Mouse (Mus musculus): ENCODE measurements around the gene Cops2. TPM values are rescaled to one million over a fixed set of nuclear protein-coding genes. Genes with fewer than 3 reads are reported as not detected.

The Cops2 gene
- polyA plus RNA-seq, 1 experiment = 59.0 TPM

DNA sequence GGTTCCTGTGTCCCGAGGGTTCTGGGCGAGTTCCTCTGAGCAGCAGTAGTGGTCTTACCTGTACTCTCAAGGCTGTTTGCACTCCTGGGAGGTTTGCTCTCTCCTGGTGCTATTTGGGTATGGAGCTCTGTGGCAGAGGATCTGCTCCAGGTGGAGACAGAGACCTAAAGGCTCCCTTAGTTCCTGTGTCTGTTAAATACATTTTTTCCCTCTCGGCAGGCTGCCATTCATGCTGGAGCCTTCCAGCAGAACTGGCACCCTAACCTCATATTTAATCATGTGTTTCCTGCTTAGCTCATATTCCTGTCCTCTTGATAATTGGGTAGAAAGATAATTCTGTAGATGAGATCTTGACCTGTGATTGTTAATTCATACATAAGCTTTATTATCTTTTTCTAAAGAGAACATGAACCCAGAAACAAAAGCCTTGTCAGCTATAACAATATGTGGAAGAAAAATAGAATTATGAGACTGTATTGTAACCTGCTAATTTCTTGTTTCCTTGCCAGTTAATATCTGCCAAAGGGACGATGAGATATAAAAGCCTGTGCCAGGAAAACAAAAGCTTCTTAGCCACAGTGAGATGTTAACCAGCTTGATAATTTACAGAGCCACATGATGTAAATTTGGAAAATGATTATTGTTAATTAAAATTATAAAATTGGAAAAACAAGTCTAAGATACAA is 27.1 kb upstream of the Cops2 start:
- H3K4me3 ChIP-seq = no peak overlapping the region
- H3K79me2 ChIP-seq (ENCODE audit: control insufficient read depth, insufficient read depth) = no peaks in the 10 kb centered on the region
- no peaks in the 10 kb centered on the region for H3K36me3 ChIP-seq (ENCODE audit: control insufficient read depth, insufficient read depth)
- H3ac ChIP-seq (ENCODE audit: control insufficient read depth, insufficient read length) = no peak overlapping the region
- TF ChIP-seq REST (IDR thresholded peaks at IDR 0.05; ENCODE audit: insufficient read depth, insufficient read length) (no peak), MYOG (IDR thresholded peaks at IDR 0.05; ENCODE audit: control insufficient read depth in 1 of 3, insufficient read depth in 1 of 3, insufficient read length in 2 of 3, low read depth in 2 of 3) (no peak), MYOD1 (IDR thresholded peaks at IDR 0.05; ENCODE audit: control insufficient read depth in 1 of 3, insufficient read length in 2 of 3, low read depth in 2 of 3) (no peak), TCF3 (IDR thresholded peaks at IDR 0.05; ENCODE audit: insufficient read length, low read depth) (no peak), POLR2A (IDR thresholded peaks at IDR 0.05; ENCODE audit: insufficient read length, low read depth) (no peak), POLR2AphosphoS2 (IDR thresholded peaks at IDR 0.05; ENCODE audit: insufficient read length, low read depth) (no peak), E2F4 (IDR thresholded peaks at IDR 0.05; ENCODE audit: insufficient read depth) (no peak), SRF (IDR thresholded peaks at IDR 0.05; ENCODE audit: control insufficient read depth, insufficient read length, low read depth) (no peak), MAX (IDR thresholded peaks at IDR 0.05; ENCODE audit: low read depth) (no peak), USF1 (IDR thresholded peaks at IDR 0.05; ENCODE audit: low read depth) (no peak), CEBPB (IDR thresholded peaks at IDR 0.05; ENCODE audit: insufficient read depth, poor library complexity, severe bottlenecking) (no peak)
- no peak overlapping the region for H3K4me2 ChIP-seq (ENCODE audit: low read depth)
- H3K27me3 ChIP-seq (ENCODE audit: control insufficient read depth, insufficient read depth, insufficient read length) = no peaks in the 10 kb centered on the region

DNA sequence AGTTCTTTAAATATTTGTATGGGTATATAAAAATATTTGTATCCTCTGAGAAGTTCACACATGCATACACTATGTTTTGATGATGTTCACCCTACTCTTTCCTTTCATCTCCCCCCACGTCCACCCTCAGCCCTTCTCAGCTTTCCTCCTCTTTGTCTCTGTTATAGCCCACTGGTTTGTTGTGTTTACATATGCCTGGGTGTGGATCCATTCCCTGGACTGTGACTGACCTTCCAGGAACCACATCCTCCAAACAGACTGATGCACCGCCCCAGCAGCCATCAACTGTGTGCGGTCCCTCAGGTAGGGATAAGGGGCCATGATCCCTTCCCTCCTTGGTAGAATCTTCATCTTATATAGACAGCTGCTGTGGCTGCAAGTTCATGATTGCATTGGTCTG is 11.2 kb upstream of the Cops2 start:
- no peak overlapping the region for H3K4me3 ChIP-seq
- no peak overlapping the region for H3ac ChIP-seq (ENCODE audit: control insufficient read depth, insufficient read length)
- no peaks in the 10 kb centered on the region for H3K36me3 ChIP-seq (ENCODE audit: control insufficient read depth, insufficient read depth)
- no peak for TF ChIP-seq CEBPB (IDR thresholded peaks at IDR 0.05; ENCODE audit: insufficient read depth, poor library complexity, severe bottlenecking)
- no peak for TF ChIP-seq POLR2AphosphoS2 (IDR thresholded peaks at IDR 0.05; ENCODE audit: insufficient read length, low read depth)
- no peak for TF ChIP-seq TCF12 (IDR thresholded peaks at IDR 0.05; ENCODE audit: insufficient read depth, poor library complexity, severe bottlenecking)
- TF ChIP-seq TCF3 (IDR thresholded peaks at IDR 0.05; ENCODE audit: insufficient read length, low read depth) = no peak
- no peak for TF ChIP-seq POLR2A (IDR thresholded peaks at IDR 0.05; ENCODE audit: insufficient read length, low read depth)
- no peak for TF ChIP-seq MYOD1 (IDR thresholded peaks at IDR 0.05; ENCODE audit: control insufficient read depth in 1 of 3, insufficient read length in 2 of 3, low read depth in 2 of 3)
- no peak for TF ChIP-seq REST (IDR thresholded peaks at IDR 0.05; ENCODE audit: insufficient read depth, insufficient read length)
- no peak for TF ChIP-seq MYOG (IDR thresholded peaks at IDR 0.05; ENCODE audit: control insufficient read depth in 1 of 3, insufficient read depth in 1 of 3, insufficient read length in 2 of 3, low read depth in 2 of 3)
- TF ChIP-seq SRF (IDR thresholded peaks at IDR 0.05; ENCODE audit: control insufficient read depth, insufficient read length, low read depth) = no peak
- no peak for TF ChIP-seq MAX (IDR thresholded peaks at IDR 0.05; ENCODE audit: low read depth)
- no peak for TF ChIP-seq USF1 (IDR thresholded peaks at IDR 0.05; ENCODE audit: low read depth)
- no peak for TF ChIP-seq E2F4 (IDR thresholded peaks at IDR 0.05; ENCODE audit: insufficient read depth)
- H3K27me3 ChIP-seq (ENCODE audit: control insufficient read depth, insufficient read depth, insufficient read length) = no peaks in the 10 kb centered on the region
- H3K4me2 ChIP-seq (ENCODE audit: low read depth) = no peak overlapping the region
- peaks cover 8% of the 10 kb centered on the region for H3K79me2 ChIP-seq (ENCODE audit: control insufficient read depth, insufficient read depth)

DNA sequence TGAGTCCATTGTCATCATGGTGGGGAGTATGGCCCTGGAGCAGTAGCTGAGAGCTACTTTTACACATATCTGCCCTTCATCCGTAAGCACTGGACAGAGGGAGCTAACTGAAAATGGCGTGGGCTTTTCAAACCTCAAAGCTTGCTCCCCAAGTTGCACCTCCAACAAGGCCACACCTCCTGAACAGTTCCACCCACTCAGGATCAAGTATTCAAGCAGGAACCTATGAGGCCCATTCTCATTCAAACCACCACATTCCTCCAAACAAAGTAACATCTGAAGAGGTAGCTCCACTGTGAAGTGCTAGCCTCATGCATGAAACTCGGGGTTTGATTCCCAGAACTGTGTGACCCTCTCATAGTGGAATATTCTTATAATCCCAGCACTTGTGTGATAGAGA is 9.4 kb upstream of the Cops2 start:
- no peak for TF ChIP-seq MYOG (IDR thresholded peaks at IDR 0.05; ENCODE audit: control insufficient read depth in 1 of 3, insufficient read depth in 1 of 3, insufficient read length in 2 of 3, low read depth in 2 of 3)
- no peak for TF ChIP-seq POLR2A (IDR thresholded peaks at IDR 0.05; ENCODE audit: insufficient read length, low read depth)
- no peak for TF ChIP-seq TCF12 (IDR thresholded peaks at IDR 0.05; ENCODE audit: insufficient read depth, poor library complexity, severe bottlenecking)
- TF ChIP-seq MYOD1 (IDR thresholded peaks at IDR 0.05; ENCODE audit: control insufficient read depth in 1 of 3, insufficient read length in 2 of 3, low read depth in 2 of 3) = no peak
- no peak for TF ChIP-seq SRF (IDR thresholded peaks at IDR 0.05; ENCODE audit: control insufficient read depth, insufficient read length, low read depth)
- no peak for TF ChIP-seq POLR2AphosphoS2 (IDR thresholded peaks at IDR 0.05; ENCODE audit: insufficient read length, low read depth)
- TF ChIP-seq USF1 (IDR thresholded peaks at IDR 0.05; ENCODE audit: low read depth) = no peak
- no peak for TF ChIP-seq CEBPB (IDR thresholded peaks at IDR 0.05; ENCODE audit: insufficient read depth, poor library complexity, severe bottlenecking)
- no peak for TF ChIP-seq E2F4 (IDR thresholded peaks at IDR 0.05; ENCODE audit: insufficient read depth)
- TF ChIP-seq MAX (IDR thresholded peaks at IDR 0.05; ENCODE audit: low read depth) = no peak
- no peak for TF ChIP-seq REST (IDR thresholded peaks at IDR 0.05; ENCODE audit: insufficient read depth, insufficient read length)
- TF ChIP-seq TCF3 (IDR thresholded peaks at IDR 0.05; ENCODE audit: insufficient read length, low read depth) = no peak
- Histone ChIP-seq H3K4me2 (ENCODE audit: low read depth) (no peak overlapping the region), H3K27me3 (ENCODE audit: control insufficient read depth, insufficient read depth, insufficient read length) (no peaks in the 10 kb centered on the region), H3K4me3 (no peak overlapping the region), H3ac (ENCODE audit: control insufficient read depth, insufficient read length) (no peak overlapping the region), H3K79me2 (ENCODE audit: control insufficient read depth, insufficient read depth) (peaks cover 8% of the 10 kb centered on the region), H3K36me3 (ENCODE audit: control insufficient read depth, insufficient read depth) (no peaks in the 10 kb centered on the region)

DNA sequence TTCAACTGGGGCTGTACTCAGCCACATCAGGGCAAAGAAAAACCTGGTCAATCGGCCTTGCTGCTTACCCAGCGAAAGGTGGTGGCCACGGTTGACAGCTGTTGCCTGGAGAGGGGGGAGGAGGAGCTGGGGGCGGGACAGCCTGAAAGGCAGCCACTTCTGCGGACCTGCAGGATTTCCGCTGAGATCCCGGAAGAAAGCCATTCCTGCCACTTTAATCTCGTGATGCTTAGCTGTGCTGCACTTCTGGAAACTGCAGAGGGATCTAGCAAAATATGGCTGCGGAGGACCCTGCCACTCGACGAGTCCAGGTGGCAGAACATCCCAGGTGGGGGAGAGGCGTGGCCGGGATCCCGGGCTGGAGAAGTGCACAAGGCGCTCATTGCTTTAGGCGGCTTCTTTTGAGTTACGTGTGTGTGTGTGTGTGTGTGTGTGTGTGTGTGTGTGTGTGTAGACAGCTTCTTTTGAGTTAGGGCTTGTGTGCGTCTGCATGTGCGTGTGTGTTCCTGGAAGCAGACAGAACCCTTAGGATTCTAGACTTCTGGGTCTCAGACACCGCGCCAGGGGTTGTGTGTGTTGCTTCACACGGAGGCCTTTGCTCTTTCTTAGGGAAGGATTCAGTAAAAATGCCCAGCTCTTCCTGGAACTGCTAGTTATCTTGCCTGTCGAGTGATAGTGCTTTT is 7.3 kb upstream of the Cops2 start:
- Histone ChIP-seq H3K36me3 (ENCODE audit: control insufficient read depth, insufficient read depth) (no peaks in the 10 kb centered on the region), H3K79me2 (ENCODE audit: control insufficient read depth, insufficient read depth) (peaks cover 8% of the 10 kb centered on the region), H3ac (ENCODE audit: control insufficient read depth, insufficient read length) (peak overlapping the region; percentile 42), H3K4me3 (peak overlapping the region; percentile 52), H3K27me3 (ENCODE audit: control insufficient read depth, insufficient read depth, insufficient read length) (no peaks in the 10 kb centered on the region), H3K4me2 (ENCODE audit: low read depth) (peak overlapping the region; percentile 96)
- TF ChIP-seq POLR2A (IDR thresholded peaks at IDR 0.05; ENCODE audit: insufficient read length, low read depth) = peak; percentile 23
- TF ChIP-seq TCF3 (IDR thresholded peaks at IDR 0.05; ENCODE audit: insufficient read length, low read depth) = no peak
- TF ChIP-seq MAX (IDR thresholded peaks at IDR 0.05; ENCODE audit: low read depth) = no peak
- no peak for TF ChIP-seq TCF12 (IDR thresholded peaks at IDR 0.05; ENCODE audit: insufficient read depth, poor library complexity, severe bottlenecking)
- TF ChIP-seq REST (IDR thresholded peaks at IDR 0.05; ENCODE audit: insufficient read depth, insufficient read length) = no peak
- TF ChIP-seq E2F4 (IDR thresholded peaks at IDR 0.05; ENCODE audit: insufficient read depth) = no peak
- peak in 2 of 3 experiments; percentile 30 to 74 for TF ChIP-seq MYOG (IDR thresholded peaks at IDR 0.05; ENCODE audit: control insufficient read depth in 1 of 3, insufficient read depth in 1 of 3, insufficient read length in 2 of 3, low read depth in 2 of 3)
- peak in 2 of 3 experiments; percentile 52 to 87 for TF ChIP-seq MYOD1 (IDR thresholded peaks at IDR 0.05; ENCODE audit: control insufficient read depth in 1 of 3, insufficient read length in 2 of 3, low read depth in 2 of 3)

All from myocyte (in vitro differentiated cells).